Mouse (Mus musculus) gastrocnemius, postnatal 14 days (tissue): Measurements from ENCODE around the gene Scfd2. TPM values are rescaled to one million over a fixed set of nuclear protein-coding genes. Genes with fewer than 3 reads are reported as not detected.

Source experiments
- DNase-seq: peaks from one replicate; pipeline ENCODE4 v3.0.0; 2021; ENCODE audit warnings: mixed read lengths
- intact Hi-C: fragments of 180-260 bp; cut with DNase I; formaldehyde crosslinking; loops from one replicate; pipeline ENCODE4 v1.15.1; 2025; ENCODE audit warnings: low total_unique reads
- total RNA-seq, 2 experiments: library from RNA; stranded (reverse); gene quantifications; 2 replicates each; pipeline ENCODE4 v1.2.3; 2021

Gene Scfd2
- total RNA-seq, 2 experiments from 2014 or later: 10.2 to 11.3 TPM

GRCm38 (mm10) chr5:74168085-74168484 lies 363.5 kb downstream of the Scfd2 start:
- intact Hi-C loops: no loop called here
- DNase-seq: no peak

- no peak for DNase-seq
- intact Hi-C loops: no loop called here
Observed at GRCm38 (mm10) chr5:74166642-74167041, 364.9 kb downstream of the Scfd2 start.

- intact Hi-C loops: no loop called here
- DNase-seq: no peak
Observed at GRCm38 (mm10) chr5:74164547-74164946, 367.0 kb downstream of the Scfd2 start.

GRCm38 (mm10) chr5:74163141-74163540 lies 368.4 kb downstream of the Scfd2 start:
- DNase-seq: no peak
- intact Hi-C loops: no loop called here

GRCm38 (mm10) chr5:74162013-74162412 lies 369.5 kb downstream of the Scfd2 start:
- intact Hi-C loops: no loop called here
- DNase-seq: no peak

- DNase-seq: no peak
- intact Hi-C loops: no loop called here
Observed at GRCm38 (mm10) chr5:74161297-74161926, 370.1 kb downstream of the Scfd2 start.

GRCm38 (mm10) chr5:74160349-74160748 lies 371.2 kb downstream of the Scfd2 start:
- intact Hi-C loops: no loop called here

GRCm38 (mm10) chr5:74159906-74160305 lies 371.7 kb downstream of the Scfd2 start:
- DNase-seq: no peak
- intact Hi-C loops: no loop called here

More at GRCm38 (mm10) chr5:74160349-74160748, 371.2 kb downstream of the Scfd2 start:
- no peak for DNase-seq

- intact Hi-C loops: no loop called here
- no peak for DNase-seq
Observed at GRCm38 (mm10) chr5:74158929-74159632, 372.5 kb downstream of the Scfd2 start.

- intact Hi-C loops: no loop called here
- no peak for DNase-seq
Observed at GRCm38 (mm10) chr5:74155860-74156351, 375.7 kb downstream of the Scfd2 start.

Other genes starting within 250 kb of the Scfd2 start
- gene Fip1l1, start 3.7 kb upstream of the Scfd2 start, total RNA-seq: 10 to 100 TPM; 22.6 to 24.4 TPM
- 1 to 10 TPM; 1.3 to 3.7 TPM for gene Lnx1, start 171.2 kb upstream of the Scfd2 start, total RNA-seq